Mouse (Mus musculus): ENCODE measurements around the gene Zfand5.

Gene Zfand5

GRCm38 (mm10) chr19:21330305-21331115 is 58.4 kb downstream of the Zfand5 start:
- DNase-seq, result no peak

GRCm38 (mm10) chr19:21331621-21332155 is 59.6 kb downstream of the Zfand5 start:
- DNase-seq, result no peak

Data from right cerebral cortex, postnatal 14 days (tissue).